Mouse (Mus musculus) stomach, adult 2 months (tissue): ENCODE results near the gene Pml. TPM values are rescaled to one million over a fixed set of nuclear protein-coding genes. Genes with fewer than 3 reads are reported as not detected.

Source experiments
- polyA plus RNA-seq: library from polyadenylated mRNA; depleted of rRNA; stranded (reverse); fragments of >200 nt; gene quantifications from 2 replicates; pipeline ENCODE4 v1.2.3, GENCODE M21; 2012; rRNA removed

Gene Pml
- polyA plus RNA-seq, result 11.7 and 14.1 TPM in 2 replicates

GRCm38 (mm10) chr9:58249592-58250192 is at the start of gene Pml:
TSS of gene Pml (minus strand) at chr9:58249786.

GRCm38 (mm10) chr9:58253033-58253804 is 3.6 kb upstream of the Pml start, which contains the start of gene Stoml1:
TSS of gene Stoml1 (plus strand) at chr9:58253164.

GRCm38 (mm10) chr9:58203516-58204447 is 45.8 kb downstream of the Pml start, which contains the start of the genes Islr and Islr2:
TSS of gene Islr (minus strand) at chr9:58204306.
TSS of gene Islr2 (minus strand) at chr9:58204319.

Other genes with a start within 250 kb of the Pml start
- 0.85 and 0.94 TPM in 2 replicates for gene Cyp11a1, start 243.4 kb downstream of the Pml start, polyA plus RNA-seq
- gene Stra6, start 186.0 kb downstream of the Pml start, polyA plus RNA-seq, result 0.73 and 1.2 TPM in 2 replicates
- 0.05 and 0.06 TPM in 2 replicates for gene Ccdc33, start 131.0 kb downstream of the Pml start, polyA plus RNA-seq
- 67.9 and 69.9 TPM in 2 replicates for gene Islr, start 45.5 kb downstream of the Pml start, polyA plus RNA-seq
- 0.58 and 1.2 TPM in 2 replicates for gene Islr2, start 45.5 kb downstream of the Pml start, polyA plus RNA-seq
- 11.1 and 16.6 TPM in 2 replicates for gene Stoml1, start 3.4 kb upstream of the Pml start, polyA plus RNA-seq
- 43.6 and 64.2 TPM in 2 replicates for gene Loxl1, start 63.4 kb upstream of the Pml start, polyA plus RNA-seq
- not detected in 2 replicates for gene Tbc1d21, start 120.7 kb upstream of the Pml start, polyA plus RNA-seq
- gene Insyn1, start 238.8 kb upstream of the Pml start, polyA plus RNA-seq, result 3.0 and 3.2 TPM in 2 replicates